Mouse (Mus musculus) embryonic fibroblast, embryonic 13.5 days (primary cell): ENCODE data around the gene Ano6. TPM values are rescaled to one million over a fixed set of nuclear protein-coding genes. Genes with fewer than 3 reads are reported as not detected.

Experiments
- H3K27ac ChIP-seq: 2 replicates; pipeline ENCODE4 v1.5.1; 2012; ENCODE audit warnings: low read length, control low read depth, inconsistent platforms; ENCODE audit not compliant: insufficient read depth
- H3K4me1 ChIP-seq: 2 replicates; pipeline ENCODE4 v1.6.1; 2011; ENCODE audit warnings: low read length; ENCODE audit not compliant: control insufficient read depth, insufficient read depth
- H3K4me3 ChIP-seq: 2 replicates; pipeline ENCODE4 v1.5.1; 2011; ENCODE audit warnings: mild to moderate bottlenecking, control low read depth, low read length; ENCODE audit not compliant: insufficient read depth
- CTCF ChIP-seq: IDR thresholded peaks from 2 replicates; pipeline ENCODE4 v1.5.1; 2011; ENCODE audit warnings: mild to moderate bottlenecking, control low read depth, low read length, moderate library complexity, borderline replicate concordance; ENCODE audit not compliant: insufficient read depth
- POLR2A ChIP-seq: IDR thresholded peaks from 2 replicates; pipeline ENCODE4 v1.6.1; 2011; ENCODE audit warnings: low read depth, mild to moderate bottlenecking, control low read depth, low read length, moderate library complexity
- polyA plus RNA-seq: library from polyadenylated mRNA; stranded (reverse); fragments of >200 nt; gene quantifications from 2 replicates; pipeline ENCODE4 v1.2.4, GENCODE M21; 2011; ENCODE audit warnings: low read depth; ENCODE audit not compliant: missing spikeins, insufficient read length

Ano6 gene
- polyA plus RNA-seq, 1 experiment = 102 TPM

DNA sequence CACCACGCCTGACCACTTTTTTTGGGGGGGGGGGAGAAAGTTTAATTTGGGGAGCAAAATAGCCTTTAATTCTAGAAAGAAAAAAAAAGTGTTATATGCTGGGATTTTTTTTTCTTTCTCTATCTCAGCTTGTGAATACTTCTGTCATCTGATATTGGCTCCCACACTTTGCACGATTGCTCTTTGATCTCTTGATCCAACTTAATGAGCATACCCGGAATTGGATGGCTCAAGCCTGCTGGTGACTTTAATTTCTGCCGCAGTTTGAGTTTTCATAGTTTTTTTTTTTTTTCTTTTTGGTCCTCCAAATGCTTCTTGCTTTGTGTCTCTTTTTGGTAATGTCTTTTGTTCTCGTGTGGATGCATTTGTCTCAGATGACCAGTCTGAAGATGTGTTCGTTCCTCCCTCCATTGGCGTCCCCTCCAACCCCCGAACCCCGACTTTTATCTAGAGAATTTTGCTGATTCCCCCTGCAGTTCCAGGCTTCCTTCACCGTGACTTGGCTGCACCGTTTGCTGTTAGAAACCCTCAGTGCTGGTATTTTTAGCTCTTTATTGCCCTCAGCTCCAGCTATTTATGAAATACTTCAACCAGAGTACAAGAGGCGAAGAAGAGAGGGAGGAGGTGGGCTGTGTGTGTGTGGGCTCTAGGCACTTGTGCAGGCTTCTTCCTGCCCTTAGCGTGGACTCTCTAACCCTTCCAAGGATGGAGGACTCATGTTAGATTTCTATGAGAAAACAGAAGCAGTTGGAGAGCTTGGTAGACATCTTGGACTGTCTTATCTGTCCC lies 46.2 kb downstream of the Ano6 start:
- H3K4me3 ChIP-seq = no peak overlapping the region
- peaks cover 21% of the 10 kb centered on the region for H3K4me1 ChIP-seq
- TF ChIP-seq CTCF (no peak), POLR2A (no peak)
- H3K27ac ChIP-seq = no peak overlapping the region

GRCm38 (mm10) chr15:95837570-95837969 lies 46.9 kb downstream of the Ano6 start:
- no peak for TF ChIP-seq POLR2A
- TF ChIP-seq CTCF = no peak
- peak overlapping the region; percentile 77 for H3K27ac ChIP-seq
- no peak overlapping the region for H3K4me3 ChIP-seq
- H3K4me1 ChIP-seq = peaks cover 21% of the 10 kb centered on the region

DNA sequence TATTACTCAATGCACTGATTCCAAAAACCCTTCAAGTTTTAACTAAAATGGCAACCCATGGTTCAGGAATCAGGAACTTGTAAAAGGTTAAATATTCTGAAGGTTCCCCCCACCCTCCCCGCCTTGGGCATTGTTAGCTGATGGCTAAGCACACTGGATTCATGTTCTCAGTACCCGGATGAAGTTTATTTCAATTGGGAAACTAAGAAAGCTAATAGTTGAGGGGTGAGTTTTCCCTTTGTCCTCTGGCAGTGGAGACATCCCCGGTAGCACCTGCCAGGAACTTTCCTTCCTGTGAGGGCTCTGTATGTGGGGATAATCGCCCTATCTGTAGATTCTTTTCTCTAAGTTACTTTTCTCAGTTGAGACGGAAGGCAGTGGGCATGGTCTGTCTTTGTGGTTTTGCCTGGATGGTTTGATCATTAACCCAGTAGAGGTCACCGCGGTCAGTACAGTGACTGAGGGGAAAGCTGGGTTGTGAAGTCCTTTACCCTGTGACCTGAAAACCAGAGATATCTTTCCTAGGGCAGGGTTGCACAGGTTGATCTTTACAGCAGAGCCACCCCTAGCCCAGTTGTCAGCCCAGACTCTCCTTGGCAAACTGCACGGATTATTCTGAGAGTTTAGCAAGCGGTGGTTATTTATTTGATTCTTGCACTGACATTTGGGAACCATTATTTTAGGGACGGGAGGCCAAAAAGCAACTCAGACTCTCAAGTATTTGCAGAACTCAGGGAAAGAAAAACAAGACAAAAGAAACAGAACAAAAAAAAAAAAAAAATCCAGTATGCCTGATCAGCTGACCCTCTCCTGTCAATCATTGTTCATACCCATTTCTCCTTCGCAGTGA lies 47.8 kb downstream of the Ano6 start:
- TF ChIP-seq POLR2A (no peak), CTCF (no peak)
- Histone ChIP-seq H3K27ac (peak overlapping the region; percentile 77), H3K4me1 (peaks cover 20% of the 10 kb centered on the region), H3K4me3 (no peak overlapping the region)

DNA sequence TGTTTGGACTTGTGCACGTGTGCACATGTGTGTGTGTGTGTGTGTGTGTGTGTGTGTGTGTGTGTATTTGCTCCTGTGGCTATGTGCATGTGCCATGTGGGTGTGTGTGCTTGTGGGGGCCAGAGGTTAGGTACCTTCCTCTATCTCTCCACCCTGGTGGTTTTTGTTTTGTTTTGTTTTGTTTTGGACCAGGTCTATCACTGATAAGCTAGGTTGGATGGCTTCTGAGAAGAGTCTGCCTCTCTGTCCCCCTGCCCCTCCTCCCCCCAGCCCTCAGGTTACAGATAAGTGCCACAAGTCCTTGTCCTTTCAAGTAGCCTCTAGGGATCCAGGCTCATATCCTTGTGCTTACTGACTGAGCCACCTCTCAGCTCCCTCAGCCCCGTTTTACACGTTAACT lies 49.1 kb downstream of the Ano6 start:
- no peak overlapping the region for H3K4me3 ChIP-seq
- H3K27ac ChIP-seq = no peak overlapping the region
- peaks cover 18% of the 10 kb centered on the region for H3K4me1 ChIP-seq
- TF ChIP-seq POLR2A (no peak), CTCF (no peak)

- TF ChIP-seq CTCF = no peak
- no peak for TF ChIP-seq POLR2A
- Histone ChIP-seq H3K4me1 (peaks cover 7% of the 10 kb centered on the region), H3K4me3 (no peak overlapping the region), H3K27ac (no peak overlapping the region)
These were observed 52.7 kb downstream of the Ano6 start for GRCm38 (mm10) chr15:95843183-95843949.

DNA sequence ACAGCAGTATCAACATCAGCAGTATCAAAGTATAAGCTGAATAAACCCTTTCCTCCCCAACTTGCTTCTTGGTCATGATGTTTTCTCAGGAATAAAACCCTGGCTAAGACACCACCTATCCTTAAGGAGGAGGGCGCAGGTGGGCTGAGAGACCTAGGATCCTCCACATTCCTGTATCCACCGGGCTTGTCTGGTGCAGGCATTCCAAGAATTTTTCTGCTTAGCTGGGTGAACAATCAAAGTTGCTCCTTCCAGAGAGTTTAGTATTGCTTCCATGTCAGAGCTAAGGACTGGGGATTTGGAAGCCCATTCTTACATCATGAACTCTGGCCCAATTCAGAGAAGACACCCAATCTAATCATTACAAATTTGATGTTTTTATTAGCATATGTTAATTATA lies 53.8 kb downstream of the Ano6 start:
- no peak overlapping the region for H3K27ac ChIP-seq
- TF ChIP-seq POLR2A (no peak), CTCF (no peak)
- H3K4me3 ChIP-seq = no peak overlapping the region
- H3K4me1 ChIP-seq = 0 out of 2 replicates have a peak, but pooled peaks cover 3% of the 10 kb centered on the region

DNA sequence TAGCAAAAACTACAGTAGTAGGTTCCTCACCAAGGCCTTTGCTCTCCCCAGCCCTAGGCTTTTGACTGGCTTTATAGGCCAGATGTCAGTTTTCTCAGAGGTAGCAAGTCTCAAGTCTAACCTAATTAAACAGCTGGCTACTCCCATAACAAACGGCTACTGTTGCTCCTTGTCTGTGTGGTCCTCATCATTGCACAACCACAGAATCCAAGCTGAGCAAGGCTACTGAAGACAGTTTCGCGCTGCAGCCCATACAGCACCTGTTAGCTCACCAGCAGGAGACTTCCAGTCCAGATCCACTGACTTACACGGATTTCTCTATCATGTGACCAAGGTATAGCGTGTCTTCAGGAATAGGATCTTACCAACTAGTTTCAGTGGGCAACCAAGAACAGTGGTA lies 55.5 kb downstream of the Ano6 start:
- Histone ChIP-seq H3K4me3 (no peak overlapping the region), H3K27ac (no peak overlapping the region), H3K4me1 (0 out of 2 replicates have a peak, but pooled peaks cover 3% of the 10 kb centered on the region)
- no peak for TF ChIP-seq CTCF
- TF ChIP-seq POLR2A = no peak

DNA sequence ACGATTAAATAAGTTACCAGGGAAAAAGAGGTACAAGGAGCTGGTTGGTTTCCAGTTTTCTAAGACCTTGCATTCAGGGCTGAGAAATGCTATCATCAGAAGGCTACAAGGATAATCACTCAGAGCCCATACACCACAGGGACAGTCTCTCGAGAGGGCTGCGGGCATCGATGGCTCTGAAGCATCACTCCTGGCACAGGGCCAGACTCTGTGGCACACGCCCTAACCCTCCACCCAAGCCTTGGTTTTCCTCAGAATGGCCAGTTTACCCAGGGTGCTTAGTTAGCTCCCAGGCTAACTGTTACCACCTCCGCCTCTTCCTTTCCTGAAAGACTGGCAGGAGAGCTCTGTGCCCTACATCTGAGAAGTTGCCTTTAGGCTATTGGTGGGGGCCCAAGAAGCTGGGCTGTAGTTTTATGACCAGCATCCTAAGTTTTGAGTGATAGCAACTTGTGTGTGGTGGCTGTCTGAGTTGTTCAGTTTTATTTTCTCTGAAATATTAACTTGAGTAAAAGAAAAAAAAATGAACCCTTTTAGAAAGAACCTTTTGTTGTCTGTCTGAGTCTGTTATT lies 57.9 kb downstream of the Ano6 start:
- Histone ChIP-seq H3K4me3 (no peak overlapping the region), H3K4me1 (0 out of 2 replicates have a peak, but pooled peaks cover 3% of the 10 kb centered on the region), H3K27ac (no peak overlapping the region)
- no peak for TF ChIP-seq POLR2A
- TF ChIP-seq CTCF = no peak
